Mouse (Mus musculus): ENCODE data around the gene Ndufs7. TPM values are rescaled to one million over a fixed set of nuclear protein-coding genes. Genes with fewer than 3 reads are reported as not detected.

Ndufs7 gene
- polyA plus RNA-seq, 1 experiment: 19.0 TPM

GRCm38 (mm10) chr10:80250573-80250972 lies 1.7 kb downstream of the Ndufs7 start:
- Histone ChIP-seq H3K4me3 (replicated peaks) (peak overlapping the region; percentile 82), H3K27me3 (ENCODE audit: control insufficient read depth) (no peaks in the 10 kb centered on the region), H3K9me3 (ENCODE audit: control insufficient read depth, low read length) (no peaks in the 10 kb centered on the region), H3K36me3 (ENCODE audit: control insufficient read depth) (peaks cover 51% of the 10 kb centered on the region), H3K4me1 (ENCODE audit: control insufficient read depth) (peaks cover 65% of the 10 kb centered on the region)
- TF ChIP-seq GATA1 (IDR thresholded peaks at IDR 0.05; ENCODE audit: low read length) (no peak), TAL1 (IDR thresholded peaks at IDR 0.05; ENCODE audit: low read length) (no peak)

GRCm38 (mm10) chr10:80252011-80252410 lies 3.1 kb downstream of the Ndufs7 start:
- no peaks in the 10 kb centered on the region for H3K27me3 ChIP-seq (ENCODE audit: control insufficient read depth)
- H3K4me1 ChIP-seq (ENCODE audit: control insufficient read depth): peaks cover 63% of the 10 kb centered on the region
- H3K36me3 ChIP-seq (ENCODE audit: control insufficient read depth): peaks cover 65% of the 10 kb centered on the region
- H3K9me3 ChIP-seq (ENCODE audit: control insufficient read depth, low read length): no peaks in the 10 kb centered on the region
- TF ChIP-seq GATA1 (IDR thresholded peaks at IDR 0.05; ENCODE audit: low read length) (no peak), TAL1 (IDR thresholded peaks at IDR 0.05; ENCODE audit: low read length) (no peak)
- H3K4me3 ChIP-seq (replicated peaks): no peak overlapping the region

GRCm38 (mm10) chr10:80252493-80253274 lies 3.8 kb downstream of the Ndufs7 start:
- Histone ChIP-seq H3K27me3 (ENCODE audit: control insufficient read depth) (no peaks in the 10 kb centered on the region), H3K9me3 (ENCODE audit: control insufficient read depth, low read length) (no peaks in the 10 kb centered on the region), H3K4me3 (replicated peaks) (no peak overlapping the region), H3K4me1 (ENCODE audit: control insufficient read depth) (peaks cover 60% of the 10 kb centered on the region), H3K36me3 (ENCODE audit: control insufficient read depth) (peaks cover 70% of the 10 kb centered on the region)
- TF ChIP-seq TAL1 (IDR thresholded peaks at IDR 0.05; ENCODE audit: low read length): no peak

GRCm38 (mm10) chr10:80253551-80253950 lies 4.6 kb downstream of the Ndufs7 start:
- no peaks in the 10 kb centered on the region for H3K9me3 ChIP-seq (ENCODE audit: control insufficient read depth, low read length)
- H3K27me3 ChIP-seq (ENCODE audit: control insufficient read depth): no peaks in the 10 kb centered on the region
- H3K4me3 ChIP-seq (replicated peaks): no peak overlapping the region
- TF ChIP-seq TAL1 (IDR thresholded peaks at IDR 0.05; ENCODE audit: low read length): no peak
- peaks cover 79% of the 10 kb centered on the region for H3K36me3 ChIP-seq (ENCODE audit: control insufficient read depth)
- H3K4me1 ChIP-seq (ENCODE audit: control insufficient read depth): peaks cover 60% of the 10 kb centered on the region

GRCm38 (mm10) chr10:80254331-80255297 lies 5.7 kb downstream of the Ndufs7 start:
- no peak overlapping the region for H3K4me3 ChIP-seq (replicated peaks)
- H3K27me3 ChIP-seq (ENCODE audit: control insufficient read depth): no peaks in the 10 kb centered on the region
- H3K4me1 ChIP-seq (ENCODE audit: control insufficient read depth): peaks cover 63% of the 10 kb centered on the region
- no peaks in the 10 kb centered on the region for H3K9me3 ChIP-seq (ENCODE audit: control insufficient read depth, low read length)
- peaks cover 90% of the 10 kb centered on the region for H3K36me3 ChIP-seq (ENCODE audit: control insufficient read depth)
- TF ChIP-seq TAL1 (IDR thresholded peaks at IDR 0.05; ENCODE audit: low read length) (no peak), GATA1 (IDR thresholded peaks at IDR 0.05; ENCODE audit: low read length) (no peak)

GRCm38 (mm10) chr10:80255881-80256535 lies 7.1 kb downstream of the Ndufs7 start:
- Histone ChIP-seq H3K9me3 (ENCODE audit: control insufficient read depth, low read length) (no peaks in the 10 kb centered on the region), H3K4me1 (ENCODE audit: control insufficient read depth) (peaks cover 63% of the 10 kb centered on the region), H3K4me3 (replicated peaks) (no peak overlapping the region), H3K27me3 (ENCODE audit: control insufficient read depth) (no peaks in the 10 kb centered on the region), H3K36me3 (ENCODE audit: control insufficient read depth) (peaks cover 86% of the 10 kb centered on the region)
- TF ChIP-seq TAL1 (IDR thresholded peaks at IDR 0.05; ENCODE audit: low read length) (no peak), GATA1 (IDR thresholded peaks at IDR 0.05; ENCODE audit: low read length) (no peak)

GRCm38 (mm10) chr10:80257936-80258335 lies 9.0 kb downstream of the Ndufs7 start:
- TF ChIP-seq TAL1 (IDR thresholded peaks at IDR 0.05; ENCODE audit: low read length) (no peak), GATA1 (IDR thresholded peaks at IDR 0.05; ENCODE audit: low read length) (no peak)
- peaks cover 69% of the 10 kb centered on the region for H3K4me1 ChIP-seq (ENCODE audit: control insufficient read depth)
- no peaks in the 10 kb centered on the region for H3K27me3 ChIP-seq (ENCODE audit: control insufficient read depth)
- no peaks in the 10 kb centered on the region for H3K9me3 ChIP-seq (ENCODE audit: control insufficient read depth, low read length)
- no peak overlapping the region for H3K4me3 ChIP-seq (replicated peaks)
- peaks cover 67% of the 10 kb centered on the region for H3K36me3 ChIP-seq (ENCODE audit: control insufficient read depth)

GRCm38 (mm10) chr10:80258752-80259462 lies 10.0 kb downstream of the Ndufs7 start:
- peak overlapping the region; percentile 19 for H3K4me3 ChIP-seq (replicated peaks)
- peaks cover 72% of the 10 kb centered on the region for H3K4me1 ChIP-seq (ENCODE audit: control insufficient read depth)
- no peaks in the 10 kb centered on the region for H3K27me3 ChIP-seq (ENCODE audit: control insufficient read depth)
- no peak for TF ChIP-seq GATA1 (IDR thresholded peaks at IDR 0.05; ENCODE audit: low read length)
- no peak for TF ChIP-seq TAL1 (IDR thresholded peaks at IDR 0.05; ENCODE audit: low read length)
- H3K9me3 ChIP-seq (ENCODE audit: control insufficient read depth, low read length): no peaks in the 10 kb centered on the region
- H3K36me3 ChIP-seq (ENCODE audit: control insufficient read depth): peaks cover 59% of the 10 kb centered on the region
